Mouse (Mus musculus) small intestine, adult 2 months (tissue): Measurements from ENCODE around the gene Gm49388.

Experiments used
- CTCF ChIP-seq: fragments of 200-500 bp; IDR thresholded peaks from 2 replicates; pipeline ENCODE4 v1.5.1; 2012; ENCODE audit warnings: low read depth, mild to moderate bottlenecking, control low read depth, inconsistent platforms, low read length, moderate library complexity, mixed read lengths; ENCODE audit not compliant: insufficient replicate concordance, insufficient read length; ENCODE audit errors: extremely low read depth
- POLR2A ChIP-seq: fragments of 200-500 bp; IDR thresholded peaks from 2 replicates; pipeline ENCODE4 v1.6.1; 2012; ENCODE audit warnings: low read depth, mild to moderate bottlenecking, control low read depth, inconsistent platforms, low read length, moderate library complexity

GRCm38 (mm10) chr7:127766851-127767609, 18.4 kb upstream of the Gm49388 start:
- TF ChIP-seq POLR2A, result no peak
- TF ChIP-seq CTCF, result no peak
